Mouse (Mus musculus): ENCODE data around the gene Myo16.

DNA sequence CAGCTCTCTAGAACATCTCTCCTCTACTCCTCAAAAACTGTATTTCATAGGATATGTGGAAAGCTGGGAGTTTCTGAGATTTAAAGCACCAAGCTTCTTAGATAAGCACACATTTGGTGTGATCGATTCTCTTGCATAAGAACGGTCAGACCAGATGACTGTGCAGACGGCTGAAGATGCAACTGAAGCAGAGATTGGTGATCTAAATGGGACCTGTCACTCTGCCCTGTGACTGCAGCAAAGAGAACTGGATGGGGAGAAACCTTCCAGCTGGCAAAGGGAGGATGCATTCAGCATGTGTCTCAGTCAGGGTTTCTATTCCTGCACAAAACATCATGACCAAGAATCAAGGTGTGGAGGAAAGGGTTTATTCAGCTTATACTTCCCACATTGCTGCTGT, 318.7 kb downstream of the Myo16 start:
- TF ChIP-seq CTCF (IDR thresholded peaks at IDR 0.05; ENCODE audit: extremely low read depth, insufficient read length, insufficient replicate concordance, low read depth, low read length) = no peak
- no peak for TF ChIP-seq POLR2A (IDR thresholded peaks at IDR 0.05; ENCODE audit: low read depth, low read length)

Data from small intestine, adult 2 months (tissue).